Mouse (Mus musculus) embryo, embryonic 9.5 days (tissue): ENCODE data around the gene Zfp740.
"Not testable (repeated sequence)": the region's sequence is repeated elsewhere in the genome, so short reads cannot be mapped to it uniquely, and the experiment has no call there.

ENCODE experiments used
- DNase-seq: peaks from one replicate; pipeline ENCODE4 v3.0.0-alpha.2; 2017; ENCODE audit errors: extremely low spot score

Gene Zfp740

GRCm38 (mm10) chr15:102192820-102193386, 10.1 kb upstream of the Zfp740 start:
- DNase-seq = no peak

- DNase-seq = no peak
Observed at GRCm38 (mm10) chr15:102193652-102194051, 9.4 kb upstream of the Zfp740 start.

DNA sequence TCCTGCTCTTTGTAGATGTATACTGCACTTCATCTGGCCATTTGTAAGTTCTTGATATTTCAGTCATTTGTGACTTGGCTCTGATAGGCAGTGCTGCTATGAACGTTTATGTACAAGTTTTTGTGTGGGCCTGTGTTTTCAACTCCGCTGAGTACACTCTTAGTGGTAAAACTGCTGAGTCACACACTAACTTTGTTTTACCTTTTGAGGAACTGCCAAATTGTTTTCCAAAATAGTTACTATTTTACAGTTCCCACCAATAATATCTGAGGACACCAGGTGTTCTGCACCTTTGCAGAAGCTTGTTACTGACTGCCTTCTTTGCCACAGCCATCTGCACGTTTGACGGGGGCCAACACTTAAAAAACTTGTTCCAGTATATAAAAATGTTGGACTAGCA, 8.6 kb upstream of the Zfp740 start:
- no peak for DNase-seq

DNA sequence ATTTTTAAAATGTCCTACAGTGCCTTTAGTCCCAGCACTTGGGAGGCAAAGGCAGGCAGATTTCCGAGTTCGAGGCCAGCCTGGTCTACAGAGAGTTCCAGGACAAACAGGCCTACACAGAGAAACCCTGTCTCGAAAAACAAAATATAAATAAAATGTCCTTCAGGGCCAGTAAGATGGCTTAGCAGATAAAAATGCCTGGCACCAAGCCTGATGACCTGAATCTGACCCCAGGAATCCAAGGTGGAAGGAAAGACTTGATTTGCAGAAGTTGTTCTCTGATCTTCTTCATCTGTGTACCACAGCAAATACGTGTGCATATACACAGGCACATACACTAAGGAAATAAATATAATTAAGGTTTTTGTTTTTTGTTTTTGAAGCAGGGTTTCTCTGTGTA, 7.7 kb upstream of the Zfp740 start:
- no peak for DNase-seq

GRCm38 (mm10) chr15:102198841-102199240, 4.2 kb upstream of the Zfp740 start:
- no peak for DNase-seq

DNA sequence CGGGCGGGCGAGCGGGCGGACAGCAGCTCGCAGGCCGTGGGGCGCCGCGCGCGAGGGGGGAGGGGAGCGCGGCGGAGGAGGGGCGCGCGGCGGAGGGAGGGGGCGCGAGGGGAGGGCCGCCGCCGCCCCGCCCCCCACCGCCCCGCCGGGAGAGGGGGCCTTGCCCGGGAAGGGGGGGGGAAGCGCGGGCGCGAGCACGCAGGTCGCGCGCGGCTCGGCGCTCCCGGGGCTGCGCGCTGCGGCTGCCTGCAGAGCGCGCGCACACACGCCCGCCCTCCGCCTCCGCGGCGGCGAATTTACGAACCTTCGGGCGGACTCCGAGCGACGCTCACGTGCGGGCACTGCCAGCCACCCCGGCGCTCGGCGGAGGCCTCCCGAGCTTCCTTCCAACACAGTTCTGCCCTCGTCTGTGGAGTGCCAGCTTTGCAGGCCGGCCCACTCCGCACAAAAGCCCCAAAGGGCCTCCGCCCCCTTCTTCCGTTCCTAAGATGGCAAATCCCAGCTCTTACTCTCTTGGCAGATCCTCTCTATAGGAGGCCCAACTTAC, 859 bp downstream of the Zfp740 start:
- DNase-seq = no peak

DNA sequence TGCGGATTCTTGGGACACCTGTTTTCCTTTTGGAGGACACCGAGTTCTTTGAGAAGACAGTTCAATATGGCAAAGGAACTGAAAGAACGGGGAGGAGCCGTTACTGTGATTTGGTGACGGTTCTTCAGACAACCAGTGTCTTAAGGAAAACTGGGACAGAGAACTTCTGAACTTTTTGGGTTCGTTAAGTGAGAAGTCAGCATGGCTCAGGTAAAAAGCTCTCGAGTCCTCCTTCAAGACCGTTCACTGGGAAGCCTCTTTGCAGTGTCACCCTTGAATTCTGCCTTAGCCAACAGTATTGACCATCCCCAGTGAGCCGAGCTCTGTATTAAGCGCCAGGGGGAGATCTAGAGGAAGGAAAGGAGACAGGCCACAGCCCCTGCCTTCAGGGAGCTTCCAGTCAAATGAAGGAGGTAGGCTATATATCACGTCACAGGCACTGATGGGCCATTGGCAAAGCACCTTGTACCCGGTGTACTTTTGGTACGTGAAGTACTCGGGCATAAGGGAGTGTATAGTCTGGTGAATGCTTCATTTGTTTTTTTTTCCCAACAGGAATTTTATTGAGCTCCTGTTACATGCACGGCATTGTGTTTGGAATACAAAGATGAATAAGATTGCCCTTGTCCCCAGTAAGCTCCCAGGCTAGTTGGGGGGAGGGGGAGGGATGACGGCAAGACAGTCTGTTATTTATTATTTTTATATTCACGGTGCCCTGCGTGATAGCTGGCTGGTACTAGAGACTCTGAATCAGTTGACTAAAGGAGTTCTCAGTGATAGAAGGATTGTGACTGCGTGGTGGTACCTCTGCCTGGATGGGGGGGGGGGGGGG, 1.8 kb downstream of the Zfp740 start, which contains the start of gene Csad:
Csad (minus strand) TSS at position 51 of the 832 bp plus-strand sequence.
- no peak for DNase-seq

DNA sequence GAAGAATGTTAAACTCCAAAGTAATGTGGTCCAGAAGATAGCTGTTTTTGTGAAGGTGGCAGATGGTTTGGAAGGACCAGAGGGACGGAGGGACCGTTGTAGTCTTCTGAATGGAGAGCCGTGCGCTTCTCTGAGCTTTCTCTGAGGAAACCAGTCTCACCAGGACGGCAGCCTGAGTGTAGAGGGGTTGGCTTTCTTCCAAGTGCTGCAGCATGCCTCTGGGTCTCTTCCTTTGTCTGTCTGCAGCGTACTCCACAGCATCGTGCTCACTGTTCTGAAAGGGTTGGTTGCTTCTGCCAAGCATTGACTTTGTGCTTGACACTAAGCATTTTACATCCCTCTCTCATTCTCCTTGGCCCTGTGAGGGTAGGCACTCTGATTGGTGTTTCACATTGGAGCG, 2.7 kb downstream of the Zfp740 start:
- DNase-seq = no peak

DNA sequence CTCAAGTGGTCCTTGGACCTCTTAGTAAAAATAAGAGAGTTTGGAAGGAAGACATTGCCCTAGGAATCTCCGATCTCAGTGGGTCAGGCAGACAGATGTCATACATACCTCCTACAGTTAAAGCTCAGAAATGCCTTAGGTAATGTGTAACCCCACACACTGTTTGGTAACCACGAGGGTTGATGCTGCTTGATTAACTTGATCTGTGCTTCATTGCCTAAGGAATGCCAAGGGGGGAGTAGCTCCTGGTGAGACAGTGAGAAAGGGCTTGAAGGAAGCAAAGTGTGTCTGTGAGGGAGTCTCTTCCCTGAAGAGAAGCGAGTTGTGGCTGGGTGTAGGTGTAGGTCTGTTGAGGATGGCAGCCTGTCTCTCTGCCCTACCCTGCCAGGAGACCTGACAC, 4.3 kb downstream of the Zfp740 start:
- DNase-seq = no peak

- no peak for DNase-seq
Observed at GRCm38 (mm10) chr15:102208092-102208561, 5.1 kb downstream of the Zfp740 start.

DNA sequence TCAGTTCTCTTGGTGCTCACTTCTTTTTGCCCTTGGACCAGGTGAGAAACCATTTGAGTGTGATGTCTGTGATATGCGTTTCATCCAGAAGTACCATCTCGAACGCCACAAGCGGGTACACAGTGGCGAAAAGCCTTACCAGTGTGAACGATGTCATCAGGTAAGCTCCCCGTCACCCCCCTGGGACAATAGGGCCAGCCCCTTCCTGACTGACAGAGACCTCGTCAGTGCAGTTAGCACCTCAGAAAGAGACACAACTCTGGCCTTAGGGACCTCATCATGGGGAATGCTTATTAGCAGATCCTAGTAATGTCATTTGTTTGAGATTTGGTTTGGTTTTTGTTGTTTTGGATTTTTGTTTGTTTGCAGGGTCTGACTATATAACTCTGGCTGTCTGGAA, 6.1 kb downstream of the Zfp740 start:
- DNase-seq = no peak

- no peak for DNase-seq
Observed at GRCm38 (mm10) chr15:102210816-102211215, 7.8 kb downstream of the Zfp740 start.

DNA sequence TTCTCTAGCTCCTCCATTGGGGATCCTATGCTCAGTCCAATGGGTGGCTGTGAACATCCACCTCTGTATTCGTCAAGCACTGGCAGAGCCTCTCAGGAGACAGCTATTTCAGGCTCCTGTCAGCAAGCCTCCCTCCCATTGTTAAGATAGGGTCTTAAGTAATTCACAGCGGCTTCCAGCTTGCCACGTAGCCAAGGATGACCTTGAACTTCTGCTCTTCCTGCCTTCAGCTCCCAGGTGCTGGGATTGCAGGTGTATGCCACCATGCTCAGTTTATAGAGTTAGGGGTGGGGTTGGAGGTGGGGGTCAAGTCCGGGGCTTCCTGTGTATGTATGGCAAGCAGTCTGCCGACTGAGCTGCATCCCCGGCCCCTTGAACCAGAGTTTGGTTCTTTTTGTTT, 8.8 kb downstream of the Zfp740 start:
- no peak for DNase-seq

- DNase-seq = no peak
Observed at GRCm38 (mm10) chr15:102214132-102214531, 11.1 kb downstream of the Zfp740 start.

DNA sequence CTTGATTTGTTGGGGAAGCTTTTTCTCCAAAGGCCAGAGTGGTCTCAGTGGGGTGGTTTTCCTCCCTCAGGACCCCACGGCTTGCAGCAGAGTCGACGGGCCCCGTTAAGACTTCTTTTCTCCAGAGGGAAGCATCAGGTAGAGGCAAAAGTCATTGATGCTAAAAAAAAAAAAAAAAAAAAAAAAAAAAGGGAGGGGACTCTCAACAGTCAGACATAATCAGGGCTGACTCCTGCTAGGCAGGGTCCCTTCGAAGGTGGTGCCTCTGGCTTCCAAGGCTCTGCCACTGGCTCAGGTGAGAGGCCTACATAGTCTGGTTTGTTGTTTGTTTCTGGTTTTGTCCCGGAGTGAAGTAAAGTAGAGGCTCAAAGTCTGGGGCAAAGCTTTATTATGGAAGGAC, 12.6 kb downstream of the Zfp740 start:
- no peak for DNase-seq

- no peak for DNase-seq
Observed at GRCm38 (mm10) chr15:102216459-102217228, 13.6 kb downstream of the Zfp740 start.

- DNase-seq = no peak
Observed at GRCm38 (mm10) chr15:102217325-102217724, 14.3 kb downstream of the Zfp740 start.

- DNase-seq = no peak
Observed at GRCm38 (mm10) chr15:102222386-102222785, 19.3 kb downstream of the Zfp740 start.

DNA sequence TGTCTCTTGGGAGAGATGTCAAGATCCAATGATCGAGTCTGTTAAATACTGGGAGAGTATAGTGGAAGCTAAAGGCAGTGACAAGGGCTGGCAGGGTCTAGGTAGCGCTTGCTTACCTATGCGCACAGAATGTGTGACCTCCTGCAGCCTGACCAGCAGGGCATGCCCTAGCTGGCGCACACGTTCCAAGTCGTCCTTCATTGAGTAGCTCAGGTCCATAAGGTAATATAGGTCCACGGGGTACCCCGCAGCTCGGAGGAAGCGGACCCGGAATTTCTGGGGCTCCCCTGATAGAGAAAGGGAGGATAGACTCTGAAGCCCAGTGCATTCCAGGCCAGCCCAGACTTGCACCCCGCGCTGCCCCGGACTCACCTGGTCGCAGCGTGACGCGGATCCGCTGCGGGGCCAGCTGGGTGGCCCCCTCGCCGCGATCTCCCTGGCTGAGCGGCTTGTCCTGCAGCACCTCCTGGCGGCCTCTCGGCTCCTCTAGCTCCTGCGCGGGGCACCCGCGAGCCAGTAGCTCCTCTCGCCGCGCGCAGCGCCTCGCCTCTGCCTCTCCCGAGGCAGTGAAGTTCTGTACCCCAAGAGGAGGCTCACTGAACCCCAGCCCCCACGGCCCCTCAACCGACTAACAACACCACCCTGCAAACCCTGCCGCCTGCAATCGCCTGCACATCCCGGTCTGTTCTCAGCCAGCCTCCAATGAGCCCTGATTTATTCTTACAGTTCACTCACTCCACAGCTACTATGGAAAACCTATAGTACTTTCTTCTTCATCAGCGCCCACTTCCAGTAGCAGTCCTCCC, 21.3 kb downstream of the Zfp740 start:
- DNase-seq = peak; percentile 81

DNA sequence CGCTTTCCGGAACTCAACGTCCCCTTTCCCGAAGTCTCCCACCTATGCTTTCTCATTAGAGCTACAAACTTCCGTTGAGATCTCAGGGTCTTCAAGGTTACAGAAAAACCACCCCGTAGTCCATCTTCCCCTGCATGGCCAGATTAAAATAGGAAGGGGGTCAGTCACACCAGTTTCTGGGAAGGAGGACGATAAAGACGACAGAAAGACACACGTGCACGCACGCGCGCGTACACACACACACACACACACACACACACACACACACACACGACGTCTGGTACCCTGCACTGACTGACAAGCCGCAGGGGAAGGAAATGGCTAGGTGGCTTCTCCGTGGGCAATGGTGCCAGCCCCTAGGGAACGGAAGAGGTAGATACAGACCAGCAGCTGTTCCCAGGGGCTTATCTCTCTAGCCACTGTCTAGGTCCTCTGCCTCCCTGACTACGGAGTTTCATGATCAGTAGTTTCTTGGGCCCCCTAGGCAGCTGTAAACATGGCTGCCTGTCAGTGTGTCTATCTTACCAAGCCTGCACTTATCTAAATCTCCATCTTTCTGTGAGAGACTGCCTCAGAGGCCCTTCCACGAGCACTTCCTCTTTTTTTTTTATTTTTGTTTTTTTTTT, 22.1 kb downstream of the Zfp740 start:
- no peak for DNase-seq

- DNase-seq = not testable (repeated sequence)
Observed at GRCm38 (mm10) chr15:102225619-102226018, 22.6 kb downstream of the Zfp740 start.
